Mouse (Mus musculus) heart, postnatal 0 days (tissue): Measurements from ENCODE around the gene Ptprn2.

ENCODE experiments used
- CTCF ChIP-seq: IDR thresholded peaks from 2 replicates; pipeline ENCODE4 v1.5.1; 2016; ENCODE audit warnings: antibody characterized with exemption, control low read depth, low read depth
- EP300 ChIP-seq: IDR thresholded peaks from 2 replicates; pipeline ENCODE4 v1.6.1; 2016; ENCODE audit warnings: antibody characterized with exemption, low read depth

- no peak for TF ChIP-seq CTCF
- no peak for TF ChIP-seq EP300
Observed at GRCm38 (mm10) chr12:116574102-116574501, 88.6 kb downstream of the Ptprn2 start.
